Mouse (Mus musculus) sigmoid colon, adult 10 weeks (tissue): Measurements from ENCODE around the gene Olfr1340. TPM values are rescaled to one million over a fixed set of nuclear protein-coding genes. Genes with fewer than 3 reads are reported as not detected.

Experiments used
- polyA plus RNA-seq: library from polyadenylated mRNA; stranded (reverse); fragments of 350-450 nt; fragmentation: Illumina TruSeq; extraction: RNeasy Lipid Tissue Mini Kit (QIAGEN cat#74804); gene quantifications from one replicate; pipeline ENCODE4 v1.2.3, GENCODE M21; 2014; ENCODE audit warnings: low read depth, low replicate concordance

Olfr1340 gene
- polyA plus RNA-seq: not detected

GRCm38 (mm10) chr4:118719838-118720237 is at the start of gene Olfr1340:
Gene Olfr1340, plus strand, starts transcription at chr4:118720138.

GRCm38 (mm10) chr4:118692412-118692973 is 27.4 kb upstream of the Olfr1340 start, which contains the start of gene Olfr1342:
Gene Olfr1342, minus strand, starts transcription at chr4:118692756.

GRCm38 (mm10) chr4:118703223-118703622 is 16.7 kb upstream of the Olfr1340 start, which contains the start of gene Olfr1341:
Gene Olfr1341, plus strand, starts transcription at chr4:118703523.

GRCm38 (mm10) chr4:118731875-118732274 is 11.9 kb downstream of the Olfr1340 start, which contains the start of gene Olfr1339:
Gene Olfr1339, plus strand, starts transcription at chr4:118732175.

GRCm38 (mm10) chr4:118758637-118759036 is 38.7 kb downstream of the Olfr1340 start, which contains the start of gene Olfr1338:
Gene Olfr1338, minus strand, starts transcription at chr4:118758737.

Other genes with a start within 250 kb of the Olfr1340 start
- 0.60 TPM for gene Tie1, start 230.1 kb upstream of the Olfr1340 start, polyA plus RNA-seq
- 17.1 TPM for gene 2610528J11Rik, start 193.1 kb upstream of the Olfr1340 start, polyA plus RNA-seq
- gene Tmem125, start 176.1 kb upstream of the Olfr1340 start, polyA plus RNA-seq: 3.1 TPM
- gene Cfap57, start 99.4 kb upstream of the Olfr1340 start, polyA plus RNA-seq: not detected
- gene Ebna1bp2, start 99.3 kb upstream of the Olfr1340 start, polyA plus RNA-seq: 20.9 TPM
- gene Olfr62, start 61.2 kb upstream of the Olfr1340 start, polyA plus RNA-seq: not detected
- not detected for gene Olfr1342, start 27.4 kb upstream of the Olfr1340 start, polyA plus RNA-seq
- not detected for gene Olfr1341, start 16.6 kb upstream of the Olfr1340 start, polyA plus RNA-seq
- not detected for gene Olfr1339, start 12.0 kb downstream of the Olfr1340 start, polyA plus RNA-seq
- not detected for gene Olfr1338, start 38.6 kb downstream of the Olfr1340 start, polyA plus RNA-seq
- gene Olfr1337, start 62.4 kb downstream of the Olfr1340 start, polyA plus RNA-seq: not detected
- not detected for gene Olfr1335, start 89.8 kb downstream of the Olfr1340 start, polyA plus RNA-seq
- not detected for gene Olfr1333, start 116.1 kb downstream of the Olfr1340 start, polyA plus RNA-seq
- gene Olfr1331, start 144.5 kb downstream of the Olfr1340 start, polyA plus RNA-seq: not detected
- not detected for gene Olfr1330, start 168.5 kb downstream of the Olfr1340 start, polyA plus RNA-seq
- gene Olfr1329, start 197.3 kb downstream of the Olfr1340 start, polyA plus RNA-seq: not detected
- gene Olfr1328, start 218.5 kb downstream of the Olfr1340 start, polyA plus RNA-seq: not detected
- gene Lao1, start 241.4 kb downstream of the Olfr1340 start, polyA plus RNA-seq: not detected